Mouse (Mus musculus) E14TG2a.4 (cell line): Measurements from ENCODE around the gene Phldb2.

Experiments
- CTCF ChIP-seq: conservative IDR thresholded peaks from 2 replicates; pipeline ENCODE4 v1.5.1; 2014; ENCODE audit warnings: low read length
- NANOG ChIP-seq: IDR thresholded peaks from 2 replicates; pipeline ENCODE4 v1.6.1; 2014; ENCODE audit warnings: borderline replicate concordance, low read length, mixed read lengths
- POU5F1 ChIP-seq: IDR thresholded peaks from 2 replicates; pipeline ENCODE4 v1.6.1; 2014; ENCODE audit warnings: low read length, borderline replicate concordance

- TF ChIP-seq CTCF (no peak), NANOG (no peak), POU5F1 (no peak)
Measured at GRCm38 (mm10) chr16:45960978-45961377, 7.6 kb upstream of the Phldb2 start.
